Mouse (Mus musculus): ENCODE measurements at regions not wholly inside any gene's neighbourhood (a gene's known extent, or its start where the extent isn't known, plus 50 kb on each side); places are given as distances from the start of the nearest gene placed in this dataset.

DNA sequence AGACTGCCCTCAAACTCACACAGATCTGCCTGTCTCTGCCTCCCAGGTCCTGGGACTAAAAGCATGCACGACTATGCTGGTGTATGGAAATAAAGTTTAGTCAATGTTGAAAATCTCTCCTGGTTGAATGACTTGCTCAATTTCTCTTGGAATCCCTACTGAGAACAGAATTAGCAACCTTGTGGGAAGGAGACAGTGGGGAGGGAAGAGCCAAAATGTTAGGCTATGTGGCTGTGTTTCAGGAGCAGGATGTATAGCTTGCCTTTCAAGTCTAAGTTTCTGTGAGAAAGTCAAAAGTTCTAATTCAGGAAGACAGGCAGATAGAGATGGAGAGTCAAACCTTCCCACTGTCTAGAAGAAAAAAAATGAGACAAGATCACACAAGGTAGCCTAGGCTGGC is 168.3 kb upstream of the Creb1 start:
- H3K9ac ChIP-seq (replicated peaks) = no peak overlapping the region
- H3K27me3 ChIP-seq (ENCODE audit: control insufficient read depth, insufficient read depth, low read length) = no peaks in the 10 kb centered on the region
- ATAC-seq (ENCODE audit: insufficient read depth) (no peak), DNase-seq (ENCODE audit: low read depth in 3 of 3, low spot score in 3 of 3) (no peak)
- H3K9me3 ChIP-seq (ENCODE audit: control insufficient read depth, low read length) = no peaks in the 10 kb centered on the region
- no peaks in the 10 kb centered on the region for H3K4me1 ChIP-seq (replicated peaks; ENCODE audit: control insufficient read depth in 2 of 2, insufficient read depth in 2 of 2, low read length in 1 of 2)
- no peak overlapping the region for H3K4me2 ChIP-seq (ENCODE audit: low read depth)
- WGBS (ENCODE audit: insufficient replicate concordance) = 37% methylated on average over 1 of the region's 1 CpGs
- H3K4me3 ChIP-seq (ENCODE audit: insufficient read depth in 1 of 2, low read depth in 2 of 2, low read length in 2 of 2) = no peak overlapping the region
- H3K27ac ChIP-seq = no peak overlapping the region
- TF ChIP-seq EP300 (IDR thresholded peaks at IDR 0.05; ENCODE audit: low read depth) (no peak), CTCF (IDR thresholded peaks at IDR 0.05; ENCODE audit: low read depth) (no peak)
- H3K36me3 ChIP-seq (replicated peaks; ENCODE audit: control insufficient read depth, insufficient read depth, low read depth) = no peaks in the 10 kb centered on the region

DNA sequence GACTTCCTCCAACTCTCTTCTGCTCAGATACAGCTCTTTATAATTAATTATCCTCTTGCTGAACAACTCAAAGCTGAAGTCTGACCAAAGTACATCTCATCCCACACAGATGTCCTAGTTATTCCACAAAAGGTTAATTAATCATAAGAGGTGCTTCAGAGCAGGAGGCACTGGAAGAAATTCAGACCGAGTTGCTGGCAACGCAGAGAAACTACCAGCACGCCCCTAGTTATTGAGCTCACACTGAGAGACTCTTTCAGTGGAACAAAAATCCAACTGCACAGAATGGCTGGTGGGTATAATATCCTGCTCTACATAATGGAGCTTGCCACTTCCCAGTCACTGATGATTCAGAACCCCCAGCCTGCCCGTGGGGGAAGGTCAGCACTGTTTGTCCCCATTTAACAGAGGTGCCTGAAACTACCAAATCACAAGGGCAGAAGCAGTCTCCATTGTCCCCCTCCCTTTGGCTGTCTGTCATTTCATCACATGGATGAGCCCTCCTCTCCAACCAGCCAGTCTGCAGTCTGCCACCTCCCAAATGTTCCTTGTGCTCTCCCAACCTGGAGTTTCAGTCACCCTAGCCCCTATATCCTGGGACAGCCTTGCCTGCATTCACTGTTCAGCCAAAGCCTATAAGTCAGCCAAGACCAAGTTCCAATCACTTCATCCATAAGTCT is 170.3 kb upstream of the Creb1 start:
- Histone ChIP-seq H3K4me1 (replicated peaks; ENCODE audit: control insufficient read depth in 2 of 2, insufficient read depth in 2 of 2, low read length in 1 of 2) (no peaks in the 10 kb centered on the region), H3K4me2 (ENCODE audit: low read depth) (no peak overlapping the region), H3K4me3 (ENCODE audit: insufficient read depth in 1 of 2, low read depth in 2 of 2, low read length in 2 of 2) (no peak overlapping the region), H3K27ac (no peak overlapping the region), H3K27me3 (ENCODE audit: control insufficient read depth, insufficient read depth, low read length) (no peaks in the 10 kb centered on the region), H3K36me3 (replicated peaks; ENCODE audit: control insufficient read depth, insufficient read depth, low read depth) (no peaks in the 10 kb centered on the region), H3K9me3 (ENCODE audit: control insufficient read depth, low read length) (no peaks in the 10 kb centered on the region), H3K9ac (replicated peaks) (no peak overlapping the region)
- WGBS (ENCODE audit: insufficient replicate concordance) = 66% methylated on average over 4 of the region's 4 CpGs
- no peak for TF ChIP-seq CTCF (IDR thresholded peaks at IDR 0.05; ENCODE audit: low read depth)
- no peak for TF ChIP-seq EP300 (IDR thresholded peaks at IDR 0.05; ENCODE audit: low read depth)
- ATAC-seq (ENCODE audit: insufficient read depth) (no peak), DNase-seq (ENCODE audit: low read depth in 3 of 3, low spot score in 3 of 3) (no peak)

DNA sequence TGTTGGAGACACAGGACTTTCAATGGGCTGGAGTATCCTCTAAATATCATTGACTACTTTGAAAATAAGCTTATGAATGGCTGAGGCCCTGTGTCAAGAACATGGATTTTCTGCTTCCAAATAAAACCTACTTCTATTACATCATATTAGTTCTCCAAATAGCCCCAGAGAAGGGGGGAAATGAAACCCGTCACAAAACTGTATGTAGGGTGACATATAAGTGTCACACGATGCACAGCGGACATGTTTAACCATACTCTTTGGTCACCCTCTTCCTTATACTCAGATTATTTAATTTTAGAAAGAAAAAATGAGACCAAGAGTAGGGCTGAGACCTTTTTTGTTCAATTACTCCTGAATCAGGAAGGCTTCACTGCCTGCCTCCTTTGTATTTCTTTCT is 189.2 kb upstream of the Creb1 start:
- WGBS (ENCODE audit: insufficient replicate concordance) = 62% methylated on average over 3 of the region's 3 CpGs
- TF ChIP-seq EP300 (IDR thresholded peaks at IDR 0.05; ENCODE audit: low read depth) = no peak
- TF ChIP-seq CTCF (IDR thresholded peaks at IDR 0.05; ENCODE audit: low read depth) = no peak
- no peak for ATAC-seq (ENCODE audit: insufficient read depth)
- Histone ChIP-seq H3K36me3 (replicated peaks; ENCODE audit: control insufficient read depth, insufficient read depth, low read depth) (no peaks in the 10 kb centered on the region), H3K9ac (replicated peaks) (no peak overlapping the region), H3K27me3 (ENCODE audit: control insufficient read depth, insufficient read depth, low read length) (no peaks in the 10 kb centered on the region), H3K4me2 (ENCODE audit: low read depth) (no peak overlapping the region), H3K4me1 (replicated peaks; ENCODE audit: control insufficient read depth in 2 of 2, insufficient read depth in 2 of 2, low read length in 1 of 2) (no peaks in the 10 kb centered on the region), H3K27ac (no peak overlapping the region), H3K9me3 (ENCODE audit: control insufficient read depth, low read length) (no peaks in the 10 kb centered on the region), H3K4me3 (ENCODE audit: insufficient read depth in 1 of 2, low read depth in 2 of 2, low read length in 2 of 2) (no peak overlapping the region)
- no peak for DNase-seq (ENCODE audit: low read depth in 3 of 3, low spot score in 3 of 3)

DNA sequence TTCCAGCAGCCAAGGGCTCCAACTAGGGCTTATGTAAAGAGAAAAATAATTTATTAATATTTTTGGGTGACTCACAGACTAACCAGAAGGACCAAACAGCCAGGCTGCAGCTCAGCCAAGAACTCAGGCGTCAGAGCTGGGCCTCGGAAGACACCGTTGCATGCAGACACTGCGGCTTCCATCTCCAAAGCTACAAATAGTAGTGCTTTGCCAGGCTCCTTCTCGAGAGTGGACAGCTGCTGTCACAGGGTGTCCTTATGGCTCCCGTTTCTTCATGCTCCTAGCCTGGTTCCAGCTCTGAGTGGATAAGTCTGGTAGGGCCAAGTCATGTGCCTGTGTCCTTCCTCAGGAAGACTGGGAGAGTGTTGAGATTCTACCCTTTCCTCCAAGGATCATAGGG is 190.8 kb upstream of the Creb1 start:
- H3K4me2 ChIP-seq (ENCODE audit: low read depth) = no peak overlapping the region
- TF ChIP-seq EP300 (IDR thresholded peaks at IDR 0.05; ENCODE audit: low read depth) = no peak
- no peak for TF ChIP-seq CTCF (IDR thresholded peaks at IDR 0.05; ENCODE audit: low read depth)
- no peak overlapping the region for H3K27ac ChIP-seq
- no peaks in the 10 kb centered on the region for H3K4me1 ChIP-seq (replicated peaks; ENCODE audit: control insufficient read depth in 2 of 2, insufficient read depth in 2 of 2, low read length in 1 of 2)
- ATAC-seq (ENCODE audit: insufficient read depth) (no peak), DNase-seq (ENCODE audit: low read depth in 3 of 3, low spot score in 3 of 3) (no peak)
- no peak overlapping the region for H3K4me3 ChIP-seq (ENCODE audit: insufficient read depth in 1 of 2, low read depth in 2 of 2, low read length in 2 of 2)
- no peaks in the 10 kb centered on the region for H3K9me3 ChIP-seq (ENCODE audit: control insufficient read depth, low read length)
- no peaks in the 10 kb centered on the region for H3K27me3 ChIP-seq (ENCODE audit: control insufficient read depth, insufficient read depth, low read length)
- H3K36me3 ChIP-seq (replicated peaks; ENCODE audit: control insufficient read depth, insufficient read depth, low read depth) = no peaks in the 10 kb centered on the region
- WGBS (ENCODE audit: insufficient replicate concordance) = 66% methylated on average over 6 of the region's 6 CpGs
- H3K9ac ChIP-seq (replicated peaks) = no peak overlapping the region

DNA sequence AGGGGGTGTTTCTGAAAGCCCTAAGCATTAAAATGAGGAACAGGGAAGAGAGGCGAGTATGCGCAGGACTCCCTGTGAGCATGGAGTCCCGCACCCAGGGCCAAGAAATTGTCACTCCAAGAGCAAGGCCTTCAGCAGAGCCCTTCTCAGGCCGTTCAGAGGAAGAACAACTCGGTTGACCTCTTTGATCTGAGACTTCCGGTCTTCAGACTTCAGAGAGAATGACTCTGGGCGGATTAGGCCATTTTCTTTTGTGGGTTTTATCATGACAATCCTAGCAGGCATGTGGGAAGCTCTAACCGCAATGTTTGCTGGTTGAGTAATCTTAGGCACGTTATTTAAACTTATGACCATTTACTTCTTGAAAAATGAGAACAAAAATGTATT is 193.9 kb upstream of the Creb1 start:
- DNase-seq (ENCODE audit: low read depth in 3 of 3, low spot score in 3 of 3) (peak in 1 of 3 experiments; percentile 3), ATAC-seq (ENCODE audit: insufficient read depth) (no peak)
- H3K9me3 ChIP-seq (ENCODE audit: control insufficient read depth, low read length) = no peaks in the 10 kb centered on the region
- H3K27ac ChIP-seq = no peak overlapping the region
- H3K4me2 ChIP-seq (ENCODE audit: low read depth) = no peak overlapping the region
- TF ChIP-seq CTCF (IDR thresholded peaks at IDR 0.05; ENCODE audit: low read depth) (no peak), EP300 (IDR thresholded peaks at IDR 0.05; ENCODE audit: low read depth) (no peak)
- WGBS (ENCODE audit: insufficient replicate concordance) = 19% methylated on average over 9 of the region's 9 CpGs
- no peaks in the 10 kb centered on the region for H3K36me3 ChIP-seq (replicated peaks; ENCODE audit: control insufficient read depth, insufficient read depth, low read depth)
- H3K4me1 ChIP-seq (replicated peaks; ENCODE audit: control insufficient read depth in 2 of 2, insufficient read depth in 2 of 2, low read length in 1 of 2) = no peaks in the 10 kb centered on the region
- H3K9ac ChIP-seq (replicated peaks) = no peak overlapping the region
- H3K4me3 ChIP-seq (ENCODE audit: insufficient read depth in 1 of 2, low read depth in 2 of 2, low read length in 2 of 2) = no peak overlapping the region
- H3K27me3 ChIP-seq (ENCODE audit: control insufficient read depth, insufficient read depth, low read length) = no peaks in the 10 kb centered on the region
